Mouse (Mus musculus) kidney, adult 2 months (tissue): ENCODE results near the gene Catspere2.

Experiments used
- CTCF ChIP-seq: fragments of 200-500 bp; conservative IDR thresholded peaks from 2 replicates; pipeline ENCODE4 v1.5.1; 2011; ENCODE audit warnings: low read depth, mild to moderate bottlenecking, control low read depth, low read length, moderate library complexity, mixed read lengths; ENCODE audit not compliant: insufficient read depth, insufficient read length
- POLR2A ChIP-seq: fragments of 200-500 bp; IDR thresholded peaks from one replicate; pipeline ENCODE4 v1.6.1; 2011; ENCODE audit warnings: low read depth, low read length, control low read depth

DNA sequence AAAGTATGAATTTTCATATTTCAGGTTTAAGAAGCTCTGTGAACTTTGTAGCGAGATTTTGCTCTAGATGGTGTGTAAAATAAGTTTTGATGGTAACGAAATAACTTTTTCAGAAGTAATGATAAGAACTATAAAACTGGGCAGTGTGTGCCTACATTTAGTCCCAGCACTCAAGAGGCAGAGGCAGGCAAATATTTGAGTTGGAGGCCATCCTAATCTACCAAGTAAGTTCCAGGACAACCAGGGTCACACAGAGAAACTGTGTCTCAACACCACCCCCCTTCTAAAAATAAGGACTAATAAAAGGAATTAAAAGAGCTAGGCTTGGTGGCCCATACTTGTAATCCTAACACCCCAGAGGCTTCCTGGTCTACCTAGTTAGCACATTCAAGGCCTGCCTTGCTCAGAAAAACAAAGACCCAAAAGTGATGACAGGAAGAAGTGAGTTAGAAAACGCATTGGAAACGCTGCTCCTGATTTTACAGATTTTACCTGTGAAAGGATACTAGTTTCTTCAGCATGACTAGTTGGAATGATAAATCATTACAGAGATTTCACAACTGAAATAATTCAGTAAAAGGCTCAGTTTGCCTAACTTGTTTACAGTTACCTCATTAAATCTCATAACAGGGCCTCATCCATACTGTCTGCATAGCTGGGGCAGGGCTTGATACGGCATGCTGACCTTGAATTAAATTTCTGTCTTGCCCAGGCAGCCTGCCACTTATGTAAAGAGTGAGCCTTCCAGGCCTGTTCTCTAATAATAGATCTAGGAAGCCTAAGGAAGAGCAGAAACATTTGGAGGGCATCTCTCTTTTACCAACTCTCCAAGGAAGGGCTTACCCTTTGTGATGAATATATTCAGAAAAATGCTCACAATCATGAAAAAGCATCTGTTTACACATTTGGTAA, 236.2 kb downstream of the Catspere2 start:
- TF ChIP-seq CTCF (no peak), POLR2A (no peak)
